Mouse (Mus musculus) stomach, postnatal 0 days (tissue): ENCODE measurements at regions not wholly inside any gene's neighbourhood (a gene's known extent, or its start where the extent isn't known, plus 50 kb on each side); places are given as distances from the start of the nearest gene placed in this dataset.

Experiments
- ATAC-seq: fragments of 200-750 bp; cut with Nextera tagmentation; 2 replicates; pipeline ENCODE4 v1.8.0; 2017; ENCODE audit not compliant: low FRiP score, low TSS enrichment
- DNase-seq: peaks from one replicate; pipeline ENCODE4 v3.0.0-alpha.2; 2016; ENCODE audit warnings: low spot score
- H3K27ac ChIP-seq: fragments of 300-500 bp; sonication (generic); replicated peaks from 2 replicates; pipeline ENCODE4 v1.5.1; 2014; ENCODE audit warnings: mild to moderate bottlenecking, control low read depth
- H3K27me3 ChIP-seq: fragments of 300-500 bp; sonication (generic); 2 replicates; pipeline ENCODE4 v1.6.1; 2014; ENCODE audit warnings: low read length; ENCODE audit not compliant: control insufficient read depth, insufficient read depth
- H3K36me3 ChIP-seq: fragments of 300-500 bp; sonication (generic); 2 replicates; pipeline ENCODE4 v1.6.1; 2014; ENCODE audit warnings: low read length, mixed read lengths; ENCODE audit not compliant: control insufficient read depth, insufficient read depth
- H3K4me1 ChIP-seq: fragments of 300-500 bp; sonication (generic); replicated peaks from 2 replicates; pipeline ENCODE4 v1.6.1; 2014; ENCODE audit warnings: antibody characterized with exemption; ENCODE audit not compliant: control insufficient read depth, insufficient read depth
- H3K4me2 ChIP-seq: fragments of 300-500 bp; sonication (generic); replicated peaks from 2 replicates; pipeline ENCODE4 v1.6.1; 2014; ENCODE audit warnings: low read depth, mild to moderate bottlenecking, control low read depth, moderate library complexity
- H3K4me3 ChIP-seq: fragments of 300-500 bp; sonication (generic); 2 replicates; pipeline ENCODE4 v1.5.1; 2014; ENCODE audit warnings: low read depth, low read length, control low read depth
- H3K9ac ChIP-seq: fragments of 300-500 bp; sonication (generic); 2 replicates; pipeline ENCODE4 v1.6.1; 2014; ENCODE audit warnings: mild to moderate bottlenecking, low read length, control low read depth, mixed read lengths
- H3K9me3 ChIP-seq: fragments of 300-500 bp; sonication (generic); 2 replicates; pipeline ENCODE4 v1.6.1; 2016; ENCODE audit warnings: low read length; ENCODE audit not compliant: control insufficient read depth
- CTCF ChIP-seq: IDR thresholded peaks from 2 replicates; pipeline ENCODE4 v1.5.1; 2016; ENCODE audit warnings: antibody characterized with exemption, low read depth, mild to moderate bottlenecking, moderate library complexity
- EP300 ChIP-seq: optimal IDR thresholded peaks from 2 replicates; pipeline ENCODE3; 2016; ENCODE audit warnings: antibody characterized with exemption
- WGBS: fragments of 180-500 bp; shearing (Covaris S2); extraction: QIAGEN DNeasy Blood & Tissue Kit; methylation state at CpG from one replicate; pipeline ENCODE4 v1.1.7; 2014; 5-methylcytosine and 5-hydroxymethylcytosine counted together

GRCm38 (mm10) chr2:166383356-166383755 lies 227.9 kb upstream of the Sulf2 start:
- no peaks in the 10 kb centered on the region for H3K36me3 ChIP-seq
- no peak for TF ChIP-seq EP300
- TF ChIP-seq CTCF = no peak
- H3K4me1 ChIP-seq = no peaks in the 10 kb centered on the region
- ATAC-seq (no peak), DNase-seq (no peak)
- no peak overlapping the region for H3K4me2 ChIP-seq
- H3K4me3 ChIP-seq = no peak overlapping the region
- no peak overlapping the region for H3K9ac ChIP-seq
- no peak overlapping the region for H3K27ac ChIP-seq
- 90% methylated on average over 5 of the region's 5 CpGs for WGBS
- no peaks in the 10 kb centered on the region for H3K27me3 ChIP-seq
- no peaks in the 10 kb centered on the region for H3K9me3 ChIP-seq

- WGBS = 72% methylated on average over 7 of the region's 7 CpGs
- ATAC-seq (no peak), DNase-seq (no peak)
- H3K4me1 ChIP-seq = no peaks in the 10 kb centered on the region
- no peak overlapping the region for H3K4me3 ChIP-seq
- TF ChIP-seq EP300 = no peak
- no peak for TF ChIP-seq CTCF
- no peaks in the 10 kb centered on the region for H3K36me3 ChIP-seq
- H3K4me2 ChIP-seq = no peak overlapping the region
- no peak overlapping the region for H3K27ac ChIP-seq
- no peaks in the 10 kb centered on the region for H3K9me3 ChIP-seq
- H3K27me3 ChIP-seq = no peaks in the 10 kb centered on the region
- H3K9ac ChIP-seq = no peak overlapping the region
Observed at GRCm38 (mm10) chr2:166382180-166382579, 226.7 kb upstream of the Sulf2 start.

GRCm38 (mm10) chr2:166380854-166381253 lies 225.4 kb upstream of the Sulf2 start:
- H3K4me1 ChIP-seq = no peaks in the 10 kb centered on the region
- no peak for TF ChIP-seq CTCF
- TF ChIP-seq EP300 = no peak
- no peak for DNase-seq
- no peak for ATAC-seq
- no peaks in the 10 kb centered on the region for H3K36me3 ChIP-seq
- H3K9ac ChIP-seq = no peak overlapping the region
- H3K4me3 ChIP-seq = no peak overlapping the region
- WGBS = 71% methylated on average over 9 of the region's 9 CpGs
- H3K27me3 ChIP-seq = no peaks in the 10 kb centered on the region
- no peaks in the 10 kb centered on the region for H3K9me3 ChIP-seq
- no peak overlapping the region for H3K4me2 ChIP-seq
- H3K27ac ChIP-seq = no peak overlapping the region

DNA sequence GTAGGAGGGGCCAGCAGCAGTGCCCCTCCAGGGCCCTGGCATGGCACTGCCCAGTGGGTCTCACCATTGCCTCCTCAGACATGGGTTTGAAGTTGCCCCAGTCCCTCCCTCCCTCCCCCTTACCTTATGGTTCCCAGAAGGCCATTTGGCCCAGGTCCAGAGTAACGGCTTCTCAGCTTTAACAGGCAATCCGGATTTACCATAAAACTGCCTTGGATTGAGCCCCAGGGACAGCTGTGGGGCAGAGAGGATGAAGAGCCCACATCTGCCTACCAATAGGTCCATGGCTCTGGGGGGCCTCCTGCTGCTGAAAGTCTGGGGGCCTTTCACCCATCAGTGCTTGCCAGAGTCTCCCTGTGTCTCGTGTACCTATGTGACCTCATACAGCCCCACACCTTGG lies 222.9 kb upstream of the Sulf2 start:
- no peak overlapping the region for H3K9ac ChIP-seq
- no peak overlapping the region for H3K4me2 ChIP-seq
- no peaks in the 10 kb centered on the region for H3K27me3 ChIP-seq
- 55% methylated on average over 3 of the region's 3 CpGs for WGBS
- H3K4me1 ChIP-seq = no peaks in the 10 kb centered on the region
- H3K27ac ChIP-seq = no peak overlapping the region
- H3K36me3 ChIP-seq = no peaks in the 10 kb centered on the region
- no peaks in the 10 kb centered on the region for H3K9me3 ChIP-seq
- ATAC-seq = no peak
- no peak for DNase-seq
- TF ChIP-seq EP300 (no peak), CTCF (no peak)
- no peak overlapping the region for H3K4me3 ChIP-seq

DNA sequence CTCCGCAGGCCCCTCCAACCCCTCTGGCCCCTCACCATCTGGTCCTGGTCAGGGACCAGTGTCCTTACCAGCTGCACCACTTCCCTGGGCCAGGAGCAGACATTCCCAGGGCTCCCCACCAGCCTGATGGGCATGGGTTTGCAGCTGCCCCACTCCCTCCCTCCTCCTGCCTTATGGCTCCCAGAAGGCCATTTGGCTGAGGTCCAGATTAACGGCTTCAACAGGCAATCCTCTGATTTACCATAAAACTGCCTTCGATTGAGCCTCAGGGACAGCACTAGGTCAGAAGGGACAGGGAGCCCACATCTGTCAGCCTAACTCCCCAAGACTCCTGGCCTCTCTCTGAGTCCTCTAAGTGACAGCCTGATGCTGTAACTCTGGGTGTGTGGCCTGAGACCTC lies 221.9 kb upstream of the Sulf2 start:
- Histone ChIP-seq H3K4me3 (no peak overlapping the region), H3K27me3 (no peaks in the 10 kb centered on the region), H3K36me3 (no peaks in the 10 kb centered on the region), H3K9ac (no peak overlapping the region), H3K4me2 (no peak overlapping the region), H3K4me1 (no peaks in the 10 kb centered on the region), H3K27ac (no peak overlapping the region), H3K9me3 (no peaks in the 10 kb centered on the region)
- TF ChIP-seq EP300 (no peak), CTCF (no peak)
- ATAC-seq (0 out of 2 replicates have a peak, but pooled peaks have one; percentile 35), DNase-seq (no peak)
- WGBS = 40% methylated on average over 3 of the region's 3 CpGs

- no peak overlapping the region for H3K9ac ChIP-seq
- ATAC-seq (no peak), DNase-seq (no peak)
- no peak overlapping the region for H3K27ac ChIP-seq
- H3K4me1 ChIP-seq = no peaks in the 10 kb centered on the region
- WGBS = 83% methylated on average over 12 of the region's 12 CpGs
- no peaks in the 10 kb centered on the region for H3K36me3 ChIP-seq
- H3K27me3 ChIP-seq = no peaks in the 10 kb centered on the region
- TF ChIP-seq CTCF (no peak), EP300 (no peak)
- H3K4me2 ChIP-seq = no peak overlapping the region
- H3K4me3 ChIP-seq = no peak overlapping the region
- H3K9me3 ChIP-seq = no peaks in the 10 kb centered on the region
Observed at GRCm38 (mm10) chr2:166375639-166376038, 220.2 kb upstream of the Sulf2 start.
